Mouse (Mus musculus): ENCODE measurements at regions not wholly inside any gene's neighbourhood (a gene's known extent, or its start where the extent isn't known, plus 50 kb on each side); places are given as distances from the start of the nearest gene placed in this dataset.

- Histone ChIP-seq H3K9ac (ENCODE audit: low read depth, low read length) (no peak overlapping the region), H3K4me2 (no peak overlapping the region), H3K27me3 (ENCODE audit: control insufficient read depth, insufficient read depth, low read length) (no peaks in the 10 kb centered on the region), H3K36me3 (ENCODE audit: control insufficient read depth, insufficient read depth, low read length) (no peaks in the 10 kb centered on the region), H3K4me3 (ENCODE audit: low read depth, low read length) (no peak overlapping the region), H3K4me1 (ENCODE audit: control insufficient read depth, insufficient read depth, low read length) (peaks cover 7% of the 10 kb centered on the region), H3K9me3 (replicated peaks; ENCODE audit: control insufficient read depth, low read length) (no peaks in the 10 kb centered on the region), H3K27ac (ENCODE audit: low read depth, low read length) (no peak overlapping the region)
- no peak for ATAC-seq (replicated peaks; ENCODE audit: insufficient number of reproducible peaks, low FRiP score, low TSS enrichment)
- 29% methylated on average over 3 of the region's 3 CpGs for WGBS (ENCODE audit: insufficient replicate concordance)
Observed at GRCm38 (mm10) chr9:68231131-68231530, 390.9 kb downstream of the Vps13c start.

DNA sequence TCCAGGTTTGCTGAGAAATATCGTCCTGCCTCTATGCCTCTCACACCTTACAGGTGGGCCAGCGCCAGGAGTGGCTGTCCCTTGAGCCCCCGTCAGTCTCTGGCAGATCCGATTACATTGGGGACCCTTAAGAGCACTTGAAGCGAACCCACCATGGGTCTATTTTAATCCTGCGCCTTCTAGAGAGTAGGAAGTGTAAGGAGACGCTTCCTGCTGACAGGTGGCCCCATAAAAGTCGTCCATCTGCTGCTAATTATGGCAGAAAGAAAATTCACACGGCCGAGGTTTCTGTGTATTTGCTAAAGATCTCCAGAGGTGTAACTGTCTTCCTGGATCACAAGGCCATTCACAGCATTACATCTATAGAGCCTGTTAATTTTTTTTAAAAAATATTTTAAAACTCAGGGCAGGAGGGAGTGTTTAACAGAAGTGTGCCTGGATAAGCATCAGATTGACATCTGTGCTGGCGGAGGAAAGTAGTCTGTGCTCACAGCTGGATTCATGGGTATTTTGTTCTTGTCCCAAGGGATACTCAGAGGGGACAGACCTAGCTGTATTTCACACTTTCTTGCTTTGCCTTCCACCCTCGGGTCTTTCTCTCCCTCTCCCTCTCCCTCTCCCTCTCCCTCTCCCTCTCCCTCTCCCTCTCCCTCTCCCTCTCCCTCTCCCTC lies 394.9 kb downstream of the Vps13c start:
- no peaks in the 10 kb centered on the region for H3K36me3 ChIP-seq (ENCODE audit: control insufficient read depth, insufficient read depth, low read length)
- 18% methylated on average over 12 of the region's 12 CpGs for WGBS (ENCODE audit: insufficient replicate concordance)
- H3K27me3 ChIP-seq (ENCODE audit: control insufficient read depth, insufficient read depth, low read length), result no peaks in the 10 kb centered on the region
- peak overlapping the region; percentile 22 for H3K4me2 ChIP-seq
- H3K9me3 ChIP-seq (replicated peaks; ENCODE audit: control insufficient read depth, low read length), result no peaks in the 10 kb centered on the region
- no peak overlapping the region for H3K27ac ChIP-seq (ENCODE audit: low read depth, low read length)
- H3K4me3 ChIP-seq (ENCODE audit: low read depth, low read length), result no peak overlapping the region
- no peak for ATAC-seq (replicated peaks; ENCODE audit: insufficient number of reproducible peaks, low FRiP score, low TSS enrichment)
- peaks cover 12% of the 10 kb centered on the region for H3K4me1 ChIP-seq (ENCODE audit: control insufficient read depth, insufficient read depth, low read length)
- H3K9ac ChIP-seq (ENCODE audit: low read depth, low read length), result no peak overlapping the region

DNA sequence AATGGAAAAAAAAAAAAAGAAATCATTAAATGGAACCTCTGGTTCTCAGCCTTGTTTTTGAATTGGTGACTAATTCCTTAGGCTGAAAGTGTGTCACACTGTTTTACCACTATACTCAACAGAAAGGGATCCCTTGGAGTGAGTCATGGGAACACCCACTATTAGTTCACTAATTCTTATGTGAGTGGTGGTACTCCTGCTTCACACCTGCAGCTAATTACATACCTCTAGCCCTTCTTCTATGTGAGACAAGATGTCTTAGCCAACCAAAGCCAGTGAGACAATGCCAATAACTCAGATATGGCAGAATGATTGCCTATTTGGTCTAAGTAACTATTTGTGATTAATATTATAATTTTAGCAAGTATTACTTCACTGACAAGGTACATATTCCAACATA lies 398.9 kb downstream of the Vps13c start:
- ATAC-seq (replicated peaks; ENCODE audit: insufficient number of reproducible peaks, low FRiP score, low TSS enrichment), result no peak
- no peak overlapping the region for H3K27ac ChIP-seq (ENCODE audit: low read depth, low read length)
- H3K9ac ChIP-seq (ENCODE audit: low read depth, low read length), result no peak overlapping the region
- H3K4me2 ChIP-seq, result no peak overlapping the region
- peaks cover 9% of the 10 kb centered on the region for H3K4me1 ChIP-seq (ENCODE audit: control insufficient read depth, insufficient read depth, low read length)
- H3K27me3 ChIP-seq (ENCODE audit: control insufficient read depth, insufficient read depth, low read length), result no peaks in the 10 kb centered on the region
- no peaks in the 10 kb centered on the region for H3K36me3 ChIP-seq (ENCODE audit: control insufficient read depth, insufficient read depth, low read length)
- no peaks in the 10 kb centered on the region for H3K9me3 ChIP-seq (replicated peaks; ENCODE audit: control insufficient read depth, low read length)
- no peak overlapping the region for H3K4me3 ChIP-seq (ENCODE audit: low read depth, low read length)

DNA sequence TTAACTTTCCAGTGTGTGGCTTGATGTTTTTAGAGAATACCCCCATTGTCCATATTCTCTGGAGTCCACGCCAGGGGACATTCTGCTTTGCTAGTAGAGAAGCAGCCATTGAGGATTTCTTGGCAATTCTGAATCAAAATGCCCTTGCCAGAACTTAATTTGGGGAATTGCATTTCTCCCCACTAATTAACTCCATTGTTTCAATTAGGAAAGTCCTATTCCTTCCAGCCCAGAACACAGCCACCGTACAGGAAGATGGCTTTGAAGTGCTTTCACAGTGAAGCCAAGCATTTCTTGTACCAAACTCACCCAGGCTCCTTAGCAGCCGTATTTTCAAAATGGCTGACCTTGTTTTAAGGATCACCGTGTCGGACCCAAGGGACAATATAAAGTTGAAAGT lies 399.4 kb downstream of the Vps13c start:
- Histone ChIP-seq H3K9me3 (replicated peaks; ENCODE audit: control insufficient read depth, low read length) (no peaks in the 10 kb centered on the region), H3K27ac (ENCODE audit: low read depth, low read length) (no peak overlapping the region), H3K9ac (ENCODE audit: low read depth, low read length) (no peak overlapping the region), H3K36me3 (ENCODE audit: control insufficient read depth, insufficient read depth, low read length) (no peaks in the 10 kb centered on the region), H3K4me2 (no peak overlapping the region), H3K27me3 (ENCODE audit: control insufficient read depth, insufficient read depth, low read length) (no peaks in the 10 kb centered on the region), H3K4me3 (ENCODE audit: low read depth, low read length) (no peak overlapping the region), H3K4me1 (ENCODE audit: control insufficient read depth, insufficient read depth, low read length) (peaks cover 6% of the 10 kb centered on the region)
- 85% methylated on average over 5 of the region's 5 CpGs for WGBS (ENCODE audit: insufficient replicate concordance)
- no peak for ATAC-seq (replicated peaks; ENCODE audit: insufficient number of reproducible peaks, low FRiP score, low TSS enrichment)

- no peak for ATAC-seq (replicated peaks; ENCODE audit: insufficient number of reproducible peaks, low FRiP score, low TSS enrichment)
- Histone ChIP-seq H3K4me1 (ENCODE audit: control insufficient read depth, insufficient read depth, low read length) (no peaks in the 10 kb centered on the region), H3K9me3 (replicated peaks; ENCODE audit: control insufficient read depth, low read length) (no peaks in the 10 kb centered on the region), H3K9ac (ENCODE audit: low read depth, low read length) (no peak overlapping the region), H3K36me3 (ENCODE audit: control insufficient read depth, insufficient read depth, low read length) (no peaks in the 10 kb centered on the region), H3K4me2 (no peak overlapping the region), H3K4me3 (ENCODE audit: low read depth, low read length) (no peak overlapping the region), H3K27me3 (ENCODE audit: control insufficient read depth, insufficient read depth, low read length) (no peaks in the 10 kb centered on the region), H3K27ac (ENCODE audit: low read depth, low read length) (no peak overlapping the region)
- WGBS (ENCODE audit: insufficient replicate concordance), result 75% methylated on average over 16 of the region's 16 CpGs
Observed at GRCm38 (mm10) chr9:68250011-68250410, 403.6 kb upstream of the Rora start.

GRCm38 (mm10) chr9:68254218-68254617 lies 399.4 kb upstream of the Rora start:
- no peaks in the 10 kb centered on the region for H3K4me1 ChIP-seq (ENCODE audit: control insufficient read depth, insufficient read depth, low read length)
- no peaks in the 10 kb centered on the region for H3K36me3 ChIP-seq (ENCODE audit: control insufficient read depth, insufficient read depth, low read length)
- no peaks in the 10 kb centered on the region for H3K27me3 ChIP-seq (ENCODE audit: control insufficient read depth, insufficient read depth, low read length)
- H3K9ac ChIP-seq (ENCODE audit: low read depth, low read length), result no peak overlapping the region
- no peak overlapping the region for H3K4me3 ChIP-seq (ENCODE audit: low read depth, low read length)
- no peaks in the 10 kb centered on the region for H3K9me3 ChIP-seq (replicated peaks; ENCODE audit: control insufficient read depth, low read length)
- ATAC-seq (replicated peaks; ENCODE audit: insufficient number of reproducible peaks, low FRiP score, low TSS enrichment), result no peak
- WGBS (ENCODE audit: insufficient replicate concordance), result 53% methylated on average over 3 of the region's 3 CpGs
- H3K4me2 ChIP-seq, result no peak overlapping the region
- H3K27ac ChIP-seq (ENCODE audit: low read depth, low read length), result no peak overlapping the region

- no peak for ATAC-seq (replicated peaks; ENCODE audit: insufficient number of reproducible peaks, low FRiP score, low TSS enrichment)
- Histone ChIP-seq H3K27me3 (ENCODE audit: control insufficient read depth, insufficient read depth, low read length) (no peaks in the 10 kb centered on the region), H3K36me3 (ENCODE audit: control insufficient read depth, insufficient read depth, low read length) (no peaks in the 10 kb centered on the region), H3K4me2 (peak overlapping the region; percentile 14; the same call in 1 of the 2 replicates), H3K27ac (ENCODE audit: low read depth, low read length) (no peak overlapping the region), H3K9ac (ENCODE audit: low read depth, low read length) (no peak overlapping the region), H3K9me3 (replicated peaks; ENCODE audit: control insufficient read depth, low read length) (no peaks in the 10 kb centered on the region), H3K4me3 (ENCODE audit: low read depth, low read length) (no peak overlapping the region), H3K4me1 (ENCODE audit: control insufficient read depth, insufficient read depth, low read length) (no peaks in the 10 kb centered on the region)
- 68% methylated on average over 18 of the region's 18 CpGs for WGBS (ENCODE audit: insufficient replicate concordance)
Observed at GRCm38 (mm10) chr9:68268551-68268950, 385.0 kb upstream of the Rora start.

DNA sequence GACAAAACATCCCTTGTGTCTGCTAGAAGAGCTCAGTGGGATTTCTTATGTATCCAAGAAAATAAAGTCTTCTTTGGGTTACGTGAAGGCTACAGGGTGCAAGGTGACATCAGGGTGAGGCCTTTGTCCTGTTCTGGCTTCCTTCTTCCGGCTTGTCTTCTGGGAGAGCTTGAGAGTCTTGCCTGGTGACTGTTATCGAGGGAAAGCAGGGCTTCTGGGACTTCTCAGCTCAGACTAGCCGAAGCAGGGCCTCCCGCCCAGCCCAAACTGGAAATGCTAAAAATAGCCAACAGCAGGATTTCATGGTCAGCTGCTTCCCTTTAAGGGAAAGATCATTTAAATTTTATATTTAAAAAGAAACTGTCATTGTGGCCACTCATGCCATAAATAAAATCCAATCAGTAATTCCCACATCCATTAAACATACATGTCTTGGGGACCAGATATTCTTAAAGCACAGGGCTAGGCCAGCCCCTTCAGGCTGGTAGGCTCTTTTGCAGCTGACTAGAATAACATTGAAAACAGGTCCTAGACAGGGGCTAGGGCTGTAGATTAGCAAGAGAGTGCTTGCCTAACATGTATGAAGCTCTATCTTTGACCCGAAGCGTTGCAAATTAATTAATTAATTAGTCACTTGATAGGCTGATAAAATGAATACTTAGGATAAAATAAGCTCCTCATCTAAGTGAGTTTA lies 351.2 kb upstream of the Rora start:
- WGBS (ENCODE audit: insufficient replicate concordance), result 23% methylated on average over 7 of the region's 7 CpGs
- H3K9me3 ChIP-seq (replicated peaks; ENCODE audit: control insufficient read depth, low read length), result no peaks in the 10 kb centered on the region
- peak overlapping the region; percentile 83 for H3K27ac ChIP-seq (ENCODE audit: low read depth, low read length)
- H3K27me3 ChIP-seq (ENCODE audit: control insufficient read depth, insufficient read depth, low read length), result no peaks in the 10 kb centered on the region
- peaks cover 10% of the 10 kb centered on the region for H3K4me1 ChIP-seq (ENCODE audit: control insufficient read depth, insufficient read depth, low read length)
- peak; percentile 68; the same call in 1 of the 2 replicates for ATAC-seq (replicated peaks; ENCODE audit: insufficient number of reproducible peaks, low FRiP score, low TSS enrichment)
- no peaks in the 10 kb centered on the region for H3K36me3 ChIP-seq (ENCODE audit: control insufficient read depth, insufficient read depth, low read length)
- no peak overlapping the region for H3K4me2 ChIP-seq
- H3K4me3 ChIP-seq (ENCODE audit: low read depth, low read length), result no peak overlapping the region
- H3K9ac ChIP-seq (ENCODE audit: low read depth, low read length), result no peak overlapping the region

GRCm38 (mm10) chr9:68330721-68331120 lies 322.9 kb upstream of the Rora start:
- Histone ChIP-seq H3K36me3 (ENCODE audit: control insufficient read depth, insufficient read depth, low read length) (no peaks in the 10 kb centered on the region), H3K4me2 (no peak overlapping the region), H3K9me3 (replicated peaks; ENCODE audit: control insufficient read depth, low read length) (no peaks in the 10 kb centered on the region), H3K4me3 (ENCODE audit: low read depth, low read length) (no peak overlapping the region), H3K9ac (ENCODE audit: low read depth, low read length) (no peak overlapping the region), H3K27ac (ENCODE audit: low read depth, low read length) (no peak overlapping the region), H3K27me3 (ENCODE audit: control insufficient read depth, insufficient read depth, low read length) (no peaks in the 10 kb centered on the region), H3K4me1 (ENCODE audit: control insufficient read depth, insufficient read depth, low read length) (no peaks in the 10 kb centered on the region)
- WGBS (ENCODE audit: insufficient replicate concordance), result 72% methylated on average over 3 of the region's 3 CpGs
- no peak for ATAC-seq (replicated peaks; ENCODE audit: insufficient number of reproducible peaks, low FRiP score, low TSS enrichment)
